Comparison of ENCODE assay signal across 9 mouse cellular contexts in genomic region chr2:32895606-32896106, GRCm38 (mm10). TPM values are rescaled to one million over a fixed set of nuclear protein-coding genes. Genes with fewer than 3 reads are reported as not detected.
DNase-seq lines count a peak whose midpoint lies in the region; ATAC-seq and TF ChIP-seq lines count a peak whose summit lies in the region.
"Had no signal": no experiment of that assay in that cellular context is flagged by ENCODE, and none has a peak within 500 bp of the region (broad histone marks: within the 10 kb centered on the region; RNA-seq: fewer than 3 reads in every experiment).

No protein-coding gene starts in this region.

- 36% methylated on average over 8 of the region's 8 CpGs for WGBS in neural tube, embryonic 12.5 days
- WGBS in hindbrain, embryonic 13.5 days = 37% methylated on average over 8 of the region's 8 CpGs
- WGBS in liver, embryonic 15.5 days (ENCODE audit: insufficient replicate concordance) = 48% methylated on average over 8 of the region's 8 CpGs
- 32% methylated on average over 8 of the region's 8 CpGs for WGBS in stomach, postnatal 0 days

- H3K4me3 ChIP-seq in neural tube, embryonic 12.5 days = no peak overlapping the region
- no peak overlapping the region for H3K4me3 ChIP-seq in hindbrain, embryonic 13.5 days
- no peak overlapping the region for H3K4me3 ChIP-seq in liver, embryonic 15.5 days (replicated peaks)
- H3K4me3 ChIP-seq in stomach, postnatal 0 days (ENCODE audit: low read depth, low read length) = no peak overlapping the region
- H3K4me3 ChIP-seq: megakaryocyte, embryonic 14.5 days had no signal

- no peak for DNase-seq in neural tube, embryonic 10.5 days (ENCODE audit: extremely low spot score, low spot score)
- DNase-seq in stomach, postnatal 0 days (ENCODE audit: low spot score) = peak; percentile 87
- no peak for DNase-seq in layer of hippocampus, adult 9-10 months (ENCODE audit: low spot score)
- no peak for DNase-seq in cerebellum, adult 9-11 months
- no peak for DNase-seq in ovary, adult 18-20 months (ENCODE audit: low spot score)

- peak; percentile 40; the same call in 1 of the 2 replicates for ATAC-seq in neural tube, embryonic 12.5 days (ENCODE audit: low FRiP score, low read depth)
- ATAC-seq in hindbrain, embryonic 13.5 days (ENCODE audit: low FRiP score) = no peak
- ATAC-seq in liver, embryonic 15.5 days (ENCODE audit: insufficient read depth) = peak; percentile 48
- peak; percentile 63 for ATAC-seq in stomach, postnatal 0 days (ENCODE audit: low FRiP score, low TSS enrichment)

- TF ChIP-seq CTCF in stomach, postnatal 0 days (IDR thresholded peaks at IDR 0.05; ENCODE audit: low read depth) = no peak

- H3K9ac ChIP-seq in neural tube, embryonic 12.5 days = no peak overlapping the region
- 0 out of 2 replicates have a peak overlapping the region, but pooled peaks have one; percentile 21 for H3K9ac ChIP-seq in hindbrain, embryonic 13.5 days
- no peak overlapping the region for H3K9ac ChIP-seq in liver, embryonic 15.5 days
- H3K9ac ChIP-seq in stomach, postnatal 0 days (ENCODE audit: low read length) = no peak overlapping the region; the same call in 1 of the 2 replicates

- H3K9me3 ChIP-seq in neural tube, embryonic 12.5 days = no peaks in the 10 kb centered on the region
- no peaks in the 10 kb centered on the region for H3K9me3 ChIP-seq in hindbrain, embryonic 13.5 days
- no peaks in the 10 kb centered on the region for H3K9me3 ChIP-seq in liver, embryonic 15.5 days (replicated peaks)
- H3K9me3 ChIP-seq in stomach, postnatal 0 days (ENCODE audit: control insufficient read depth, low read length) = no peaks in the 10 kb centered on the region
- H3K9me3 ChIP-seq: megakaryocyte, embryonic 14.5 days had no signal

- H3K36me3 ChIP-seq in neural tube, embryonic 12.5 days = no peaks in the 10 kb centered on the region
- peaks cover 13% of the 10 kb centered on the region; the same call in 1 of the 2 replicates for H3K36me3 ChIP-seq in hindbrain, embryonic 13.5 days
- H3K36me3 ChIP-seq in liver, embryonic 15.5 days (replicated peaks) = no peaks in the 10 kb centered on the region
- H3K36me3 ChIP-seq in stomach, postnatal 0 days (ENCODE audit: control insufficient read depth, insufficient read depth, low read length) = peaks cover 5% of the 10 kb centered on the region; the same call in 1 of the 2 replicates

- no peaks in the 10 kb centered on the region for H3K27me3 ChIP-seq in neural tube, embryonic 12.5 days (replicated peaks)
- H3K27me3 ChIP-seq in hindbrain, embryonic 13.5 days = no peaks in the 10 kb centered on the region
- no peaks in the 10 kb centered on the region for H3K27me3 ChIP-seq in liver, embryonic 15.5 days
- H3K27me3 ChIP-seq in stomach, postnatal 0 days (ENCODE audit: control insufficient read depth, insufficient read depth, low read length) = no peaks in the 10 kb centered on the region

- 0 out of 2 replicates have a peak overlapping the region, but pooled peaks have one; percentile 2 for H3K4me2 ChIP-seq in neural tube, embryonic 12.5 days (replicated peaks)
- H3K4me2 ChIP-seq in hindbrain, embryonic 13.5 days = no peak overlapping the region
- no peak overlapping the region; the same call in 1 of the 2 replicates for H3K4me2 ChIP-seq in liver, embryonic 15.5 days
- H3K4me2 ChIP-seq in stomach, postnatal 0 days (replicated peaks; ENCODE audit: low read depth) = peak overlapping the region; percentile 14; the same call in 1 of the 2 replicates

- peak overlapping the region; percentile 10; the same call in 1 of the 2 replicates for H3K27ac ChIP-seq in neural tube, embryonic 12.5 days
- H3K27ac ChIP-seq in hindbrain, embryonic 13.5 days = peak overlapping the region; percentile 49
- peak overlapping the region; percentile 10 for H3K27ac ChIP-seq in liver, embryonic 15.5 days (replicated peaks)
- H3K27ac ChIP-seq in stomach, postnatal 0 days (replicated peaks) = peak overlapping the region; percentile 86

- peaks cover 23% of the 10 kb centered on the region for H3K4me1 ChIP-seq in neural tube, embryonic 12.5 days
- H3K4me1 ChIP-seq in hindbrain, embryonic 13.5 days (replicated peaks) = peaks cover 54% of the 10 kb centered on the region
- peaks cover 75% of the 10 kb centered on the region for H3K4me1 ChIP-seq in liver, embryonic 15.5 days (replicated peaks)
- peaks cover 28% of the 10 kb centered on the region for H3K4me1 ChIP-seq in stomach, postnatal 0 days (replicated peaks; ENCODE audit: control insufficient read depth, insufficient read depth)

- TF ChIP-seq EP300 in stomach, postnatal 0 days (optimal IDR thresholded peaks at IDR 0.05) = no peak

RNA-seq across cellular contexts. Expression of gene Fam129b, which starts 19.7 kb away (rescaled TPM):
- polyA plus RNA-seq in neural tube, embryonic 12.5 days (2016; fragmentation: Nextera tagmentation; extraction: Ambion mirVana) = 39.6 and 40.3 TPM in 2 replicates
- polyA plus RNA-seq in hindbrain, embryonic 13.5 days (2015; fragmentation: Nextera tagmentation; extraction: Ambion mirVana) = 31.6 and 32.4 TPM in 2 replicates
- 8.5 and 11.6 TPM in 2 replicates for polyA plus RNA-seq in liver, embryonic 15.5 days (2015; fragmentation: Nextera tagmentation; extraction: Ambion mirVana)
- polyA plus RNA-seq in stomach, postnatal 0 days (2015; fragmentation: Nextera tagmentation; extraction: Ambion mirVana) = 90.7 and 101 TPM in 2 replicates

RNA-seq across cellular contexts. Expression of gene Stxbp1, which starts 48.6 kb away (rescaled TPM):
- 121 and 130 TPM in 2 replicates for polyA plus RNA-seq in neural tube, embryonic 12.5 days (2016; fragmentation: Nextera tagmentation; extraction: Ambion mirVana)
- 180 and 193 TPM in 2 replicates for polyA plus RNA-seq in hindbrain, embryonic 13.5 days (2015; fragmentation: Nextera tagmentation; extraction: Ambion mirVana)
- 2.4 and 2.5 TPM in 2 replicates for polyA plus RNA-seq in liver, embryonic 15.5 days (2015; fragmentation: Nextera tagmentation; extraction: Ambion mirVana)
- polyA plus RNA-seq in stomach, postnatal 0 days (2015; fragmentation: Nextera tagmentation; extraction: Ambion mirVana) = 9.3 and 9.5 TPM in 2 replicates

Comparison
In these comparisons a context has a peak if more than half of its experiments do, and no peak if none do; other contexts are left out.
1. H3K27ac ChIP-seq: peak in every context shown above with its lines; median percentile 86 in stomach, postnatal 0 days; 49 in hindbrain, embryonic 13.5 days; 10 in neural tube, embryonic 12.5 days; 10 in liver, embryonic 15.5 days.
2. H3K4me2 ChIP-seq: peak in neural tube, embryonic 12.5 days (single experiment) and stomach, postnatal 0 days (single experiment); none in hindbrain, embryonic 13.5 days (single experiment) and liver, embryonic 15.5 days (single experiment).
3. RNA of gene Stxbp1, which starts 48.6 kb away (polyA plus RNA-seq): 180 to 193 TPM in hindbrain, embryonic 13.5 days and 121 to 130 TPM in neural tube, embryonic 12.5 days; 9.3 to 9.5 TPM in stomach, postnatal 0 days and 2.4 to 2.5 TPM in liver, embryonic 15.5 days; every median in the first group is over 10 times any median in the second.